Mouse (Mus musculus) left cerebral cortex, adult 18-20 months (tissue): ENCODE data around the gene AU021092. TPM values are rescaled to one million over a fixed set of nuclear protein-coding genes. Genes with fewer than 3 reads are reported as not detected.

Source experiments
- microRNA-seq, 2 experiments: library from miRNA; unstranded; fragments of <30 nt; microRNA quantifications; one replicate each; pipeline ENCODE4 v1.2.0; 2021
- total RNA-seq, 2 experiments: library from RNA; stranded (reverse); gene quantifications; 2 replicates each; pipeline ENCODE4 v1.2.3; 2021

AU021092 gene
- total RNA-seq, 2 experiments from 2014 or later: 4.5 TPM

Small RNA genes within 50 kb of the gene (microRNA-seq; reads per million reads assigned to microRNA genes)
- gene Gm23689: 0 reads per million in 2 experiments
- gene Gm26095: 0 reads per million in 2 experiments
- gene Mir6364: 0 reads per million in 2 experiments

Other genes starting within 250 kb of the AU021092 start
- gene Sept12, start 224.4 kb downstream of the AU021092 start, total RNA-seq: not detected
- gene Smim22, start 215.0 kb downstream of the AU021092 start, total RNA-seq: not detected
- 100 to 1,000 TPM; 198 to 216 TPM for gene Rogdi, start 208.7 kb downstream of the AU021092 start, total RNA-seq
- 100 to 1,000 TPM; 139 to 149 TPM for gene Glyr1, start 172.4 kb downstream of the AU021092 start, total RNA-seq
- gene Ubn1, start 172.2 kb downstream of the AU021092 start, total RNA-seq: 10 to 100 TPM; 42.1 to 43.9 TPM
- gene Ppl, start 89.9 kb downstream of the AU021092 start, total RNA-seq: 1 to 10 TPM; 2.1 to 2.6 TPM
- gene Sec14l5, start 75.2 kb downstream of the AU021092 start, total RNA-seq: 1 to 10 TPM; 5.1 to 6.8 TPM
- gene Nagpa, start 18.3 kb downstream of the AU021092 start, total RNA-seq: 10 to 100 TPM; 13.2 to 14.6 TPM
- gene Alg1, start 11.3 kb upstream of the AU021092 start, total RNA-seq: 10 to 100 TPM; 25.6 to 26.8 TPM
- 1 to 10 TPM; 4.2 to 4.3 TPM for gene Eef2kmt, start 33.7 kb upstream of the AU021092 start, total RNA-seq